Mouse (Mus musculus): ENCODE measurements around the gene Clhc1. TPM values are rescaled to one million over a fixed set of nuclear protein-coding genes. Genes with fewer than 3 reads are reported as not detected.

The Clhc1 gene
- total and polyA plus RNA-seq, 3 experiments, result 3.9 to 6.5 (median 6.3) TPM

GRCm38 (mm10) chr11:29525988-29526794, 21.6 kb upstream of the Clhc1 start, which contains the start of gene Mtif2:
Gene Mtif2, plus strand, starts transcription at chr11:29526408.
- DNase-seq (ENCODE audit: extremely low read depth), result peak; percentile 89
- Histone ChIP-seq H3K27me3 (replicated peaks) (no peaks in the 10 kb centered on the region), H3K4me2 (ENCODE audit: insufficient read depth, low read depth, poor library complexity, severe bottlenecking) (peak within 1 kb of the TSS; percentile 96), H3K36me3 (replicated peaks in 1 of 2; ENCODE audit: control insufficient read depth in 1 of 2, insufficient read depth in 1 of 2, low read length in 1 of 2) (peaks cover 8 to 20% of the 10 kb centered on the region in 2 experiments), H3K9me3 (replicated peaks; ENCODE audit: low read length) (no peaks in the 10 kb centered on the region), H3K9ac (ENCODE audit: insufficient read depth, low read depth) (peak within 1 kb of the TSS; percentile 79), H3K79me2 (replicated peaks; ENCODE audit: control insufficient read depth, extremely low read depth, insufficient read depth, poor library complexity, severe bottlenecking) (peaks cover 28% of the 10 kb centered on the region), H3K27ac (ENCODE audit: insufficient read depth, low read depth) (peak within 1 kb of the TSS; percentile 51), H3K4me1 (ENCODE audit: control insufficient read depth in 1 of 2, insufficient read depth in 2 of 2) (peaks cover 4 to 27% of the 10 kb centered on the region in 2 experiments), H3K4me3 (replicated peaks in 1 of 3; ENCODE audit: low read depth in 2 of 3, low read length in 2 of 3, poor library complexity in 1 of 3) (peak within 1 kb of the TSS; percentile 74 to 93 (median 78))
- in situ Hi-C loops (cut with MboI; ENCODE audit: low pct_ligation_motif_present, low pct_unique_long_range_greater_than_20kb, low sequenced_read_pairs), result loop anchor here (25.0 kb wide), 1 partner anchor 264 kb away; no protein-coding TSS in a partner anchor
- dilution Hi-C loops (cut with MboI; ENCODE audit: extremely low pct_ligation_motif_present, extremely low pct_unique_long_range_greater_than_20kb, low sequenced_read_pairs), result no loop called here
- TF ChIP-seq ZKSCAN1 (IDR thresholded peaks at IDR 0.05; ENCODE audit: borderline replicate concordance, low read depth, low read length), result no peak
- no peak for TF ChIP-seq JUND (conservative IDR thresholded peaks at IDR 0.05; ENCODE audit: low read depth, low read length)
- 0 out of 2 replicates have a peak, but pooled peaks have one; percentile 29 for TF ChIP-seq ETS1 (conservative IDR thresholded peaks at IDR 0.05; ENCODE audit: low read depth, low read length)
- peak in 1 of 2 experiments; percentile 20; a peak in 1 of 4 replicates for TF ChIP-seq CTCF (conservative IDR thresholded peaks at IDR 0.05 in 1 of 2, IDR thresholded peaks at IDR 0.05 in 1 of 2; ENCODE audit: low read depth in 2 of 2, low read length in 2 of 2)
- TF ChIP-seq NELFE (IDR thresholded peaks at IDR 0.05; ENCODE audit: low read depth, low read length), result peak; percentile 99
- TF ChIP-seq UBTF (IDR thresholded peaks at IDR 0.05; ENCODE audit: low read depth, low read length), result no peak
- TF ChIP-seq CHD2 (IDR thresholded peaks at IDR 0.05; ENCODE audit: low read length), result no peak; the same call in 1 of the 2 replicates
- peak; percentile 79 for TF ChIP-seq ZNF384 (IDR thresholded peaks at IDR 0.05; ENCODE audit: low read depth, low read length)
- peak; percentile 75; the same call in 1 of the 2 replicates for TF ChIP-seq MAX (IDR thresholded peaks at IDR 0.05; ENCODE audit: low read length)
- no peak; the same call in 1 of the 2 replicates for TF ChIP-seq GABPA (IDR thresholded peaks at IDR 0.05; ENCODE audit: insufficient replicate concordance, low read depth, low read length)
- TF ChIP-seq JUN (IDR thresholded peaks at IDR 0.05; ENCODE audit: insufficient read depth, low read depth, low read length), result no peak
- no peak for TF ChIP-seq EP300 (IDR thresholded peaks at IDR 0.05; ENCODE audit: low read length)
- TF ChIP-seq MAZ (IDR thresholded peaks at IDR 0.05; ENCODE audit: low read depth, low read length), result peak; percentile 11; the same call in 1 of the 2 replicates
- peak; percentile 97 for TF ChIP-seq HCFC1 (IDR thresholded peaks at IDR 0.05; ENCODE audit: low read depth, low read length)
- peak; percentile 87 for TF ChIP-seq TBP (conservative IDR thresholded peaks at IDR 0.05; ENCODE audit: low read depth, low read length)
- TF ChIP-seq RAD21 (IDR thresholded peaks at IDR 0.05; ENCODE audit: low read depth, low read length), result no peak
- no peak for TF ChIP-seq MAFK (IDR thresholded peaks at IDR 0.05; ENCODE audit: insufficient replicate concordance, low read length)
- 0 out of 2 replicates have a peak, but pooled peaks have one; percentile 77 for TF ChIP-seq RCOR1 (conservative IDR thresholded peaks at IDR 0.05; ENCODE audit: low read depth, low read length)
- TF ChIP-seq ELF1 (IDR thresholded peaks at IDR 0.05; ENCODE audit: low read depth, low read length), result peak; percentile 90
- peak; percentile 95 for TF ChIP-seq POLR2AphosphoS2 (IDR thresholded peaks at IDR 0.05; ENCODE audit: low read depth, low read length)
- peak; percentile 96 for TF ChIP-seq ZMIZ1 (IDR thresholded peaks at IDR 0.05; ENCODE audit: low read depth, low read length)
- TF ChIP-seq USF2 (conservative IDR thresholded peaks at IDR 0.05; ENCODE audit: low read depth, low read length), result no peak
- TF ChIP-seq E2F4 (IDR thresholded peaks at IDR 0.05; ENCODE audit: insufficient replicate concordance, low read depth, low read length), result no peak
- peak; percentile 94; the same call in 1 of the 2 replicates for TF ChIP-seq KAT2A (IDR thresholded peaks at IDR 0.05; ENCODE audit: insufficient replicate concordance, low read length)
- peak; percentile 99 for TF ChIP-seq POLR2A (IDR thresholded peaks at IDR 0.05; ENCODE audit: low read depth, low read length)
- no peak for TF ChIP-seq ZC3H11A (IDR thresholded peaks at IDR 0.05; ENCODE audit: low read depth, low read length)
- TF ChIP-seq SMC3 (IDR thresholded peaks at IDR 0.05; ENCODE audit: low read depth, low read length), result peak; percentile 34; the same call in 1 of the 2 replicates
- peak; percentile 84 for TF ChIP-seq IRF4 (IDR thresholded peaks at IDR 0.05; ENCODE audit: low read depth, low read length)
- TF ChIP-seq BHLHE40 (IDR thresholded peaks at IDR 0.05; ENCODE audit: low read depth, low read length), result 0 out of 2 replicates have a peak, but pooled peaks have one; percentile 5
- no peak for TF ChIP-seq PAX5 (IDR thresholded peaks at IDR 0.05; ENCODE audit: low read length)
- peak; percentile 74 for TF ChIP-seq MEF2A (IDR thresholded peaks at IDR 0.05; ENCODE audit: borderline replicate concordance, low read depth, low read length)
- peak; percentile 87 for TF ChIP-seq CHD1 (IDR thresholded peaks at IDR 0.05; ENCODE audit: low read depth, low read length)
- peak; percentile 46 for TF ChIP-seq NRF1 (IDR thresholded peaks at IDR 0.05; ENCODE audit: low read depth, low read length)
- peak; percentile 83 for TF ChIP-seq MYC (IDR thresholded peaks at IDR 0.05; ENCODE audit: low read depth, low read length)
- TF ChIP-seq SIN3A (IDR thresholded peaks at IDR 0.05; ENCODE audit: low read length), result peak; percentile 89
- TF ChIP-seq TCF12 (IDR thresholded peaks at IDR 0.05; ENCODE audit: low read depth, low read length), result peak; percentile 96
- no peak for TF ChIP-seq USF1 (IDR thresholded peaks at IDR 0.05; ENCODE audit: low read depth, low read length)
- TF ChIP-seq MXI1 (IDR thresholded peaks at IDR 0.05; ENCODE audit: low read depth, low read length), result peak; percentile 83
